Mouse (Mus musculus) olfactory bulb, adult 2 months (tissue): ENCODE data around the gene Dcaf12.

Experiments
- CTCF ChIP-seq: fragments of 200-500 bp; IDR thresholded peaks from 2 replicates; pipeline ENCODE4 v1.5.1; 2012; ENCODE audit warnings: low read depth, mild to moderate bottlenecking, low read length, moderate library complexity; ENCODE audit not compliant: insufficient read depth
- POLR2A ChIP-seq: fragments of 200-500 bp; IDR thresholded peaks from 2 replicates; pipeline ENCODE4 v1.6.1; 2012; ENCODE audit warnings: mild to moderate bottlenecking, low read depth, low read length, moderate library complexity; ENCODE audit not compliant: insufficient read depth

- TF ChIP-seq POLR2A (no peak), CTCF (no peak)
Observed at GRCm38 (mm10) chr4:41357154-41357553, 42.5 kb upstream of the Dcaf12 start.
